Mouse (Mus musculus): ENCODE measurements around the gene Prss36. TPM values are rescaled to one million over a fixed set of nuclear protein-coding genes. Genes with fewer than 3 reads are reported as not detected.

Prss36 gene
- total RNA-seq, 1 experiment from 2014 or later = 1.2 TPM

- no peak for ATAC-seq (replicated peaks in 1 of 2; ENCODE audit: insufficient read depth in 1 of 2, low FRiP score in 2 of 2, low TSS enrichment in 1 of 2, low read depth in 1 of 2, poor library complexity in 2 of 2, severe bottlenecking in 2 of 2)
Measured at GRCm38 (mm10) chr7:127887781-127888180, 58.7 kb downstream of the Prss36 start.

GRCm38 (mm10) chr7:127887191-127887590, 59.3 kb downstream of the Prss36 start:
- ATAC-seq (replicated peaks in 1 of 2; ENCODE audit: insufficient read depth in 1 of 2, low FRiP score in 2 of 2, low TSS enrichment in 1 of 2, low read depth in 1 of 2, poor library complexity in 2 of 2, severe bottlenecking in 2 of 2) = no peak

- no peak for ATAC-seq (replicated peaks in 1 of 2; ENCODE audit: insufficient read depth in 1 of 2, low FRiP score in 2 of 2, low TSS enrichment in 1 of 2, low read depth in 1 of 2, poor library complexity in 2 of 2, severe bottlenecking in 2 of 2)
Measured at GRCm38 (mm10) chr7:127886551-127886950, 60.0 kb downstream of the Prss36 start.

- no peak for ATAC-seq (replicated peaks in 1 of 2; ENCODE audit: insufficient read depth in 1 of 2, low FRiP score in 2 of 2, low TSS enrichment in 1 of 2, low read depth in 1 of 2, poor library complexity in 2 of 2, severe bottlenecking in 2 of 2)
Measured at GRCm38 (mm10) chr7:127885951-127886350, 60.6 kb downstream of the Prss36 start.

Other genes with a start within 250 kb of the Prss36 start
- 60.5 and 72.0 TPM in 2 replicates for gene Bcl7c, start 237.8 kb downstream of the Prss36 start, total RNA-seq (2017)
- gene Ctf1, start 234.0 kb downstream of the Prss36 start, total RNA-seq (2017) = 1.3 and 7.7 TPM in 2 replicates
- not detected in 2 replicates for gene Ctf2, start 214.6 kb downstream of the Prss36 start, total RNA-seq (2017)
- gene Fbxl19, start 202.2 kb downstream of the Prss36 start, total RNA-seq (2017) = 15.1 and 18.5 TPM in 2 replicates
- 25.3 and 34.4 TPM in 2 replicates for gene Orai3, start 176.9 kb downstream of the Prss36 start, total RNA-seq (2017)
- 12.4 and 15.2 TPM in 2 replicates for gene Setd1a, start 170.1 kb downstream of the Prss36 start, total RNA-seq (2017)
- gene Gm49388, start 161.1 kb downstream of the Prss36 start, total RNA-seq (2017) = not detected in 2 replicates
- gene Hsd3b7, start 146.1 kb downstream of the Prss36 start, total RNA-seq (2017) = 30.2 and 35.6 TPM in 2 replicates
- gene Stx4a, start 122.4 kb downstream of the Prss36 start, total RNA-seq (2017) = 47.1 and 82.4 TPM in 2 replicates
- gene Stx1b, start 122.2 kb downstream of the Prss36 start, total RNA-seq (2017) = 0.40 and 1.6 TPM in 2 replicates
- 44.5 and 50.2 TPM in 2 replicates for gene Zfp646, start 70.5 kb downstream of the Prss36 start, total RNA-seq (2017)
- gene Zfp668, start 69.9 kb downstream of the Prss36 start, total RNA-seq (2017) = 5.4 and 7.0 TPM in 2 replicates
- 0.94 TPM in 1 of 2 replicates, not detected in the other for gene Prss53, start 55.8 kb downstream of the Prss36 start, total RNA-seq (2017)
- not detected in 2 replicates for gene Gm21974, start 51.3 kb downstream of the Prss36 start, total RNA-seq (2017)
- gene Vkorc1, start 51.1 kb downstream of the Prss36 start, total RNA-seq (2017) = 31.1 and 40.5 TPM in 2 replicates
- gene Bckdk, start 42.6 kb downstream of the Prss36 start, total RNA-seq (2017) = 37.4 and 44.7 TPM in 2 replicates
- gene Kat8, start 34.2 kb downstream of the Prss36 start, total RNA-seq (2017) = 42.5 and 48.2 TPM in 2 replicates
- not detected in 2 replicates for gene Prss8, start 16.6 kb downstream of the Prss36 start, total RNA-seq (2017)
- 98.3 and 114 TPM in 2 replicates for gene Fus, start 20.7 kb upstream of the Prss36 start, total RNA-seq (2017)
- 16.9 and 21.1 TPM in 2 replicates for gene Pycard, start 47.1 kb upstream of the Prss36 start, total RNA-seq (2017)
- gene Trim72, start 57.2 kb upstream of the Prss36 start, total RNA-seq (2017) = not detected in 2 replicates
- 29.7 and 53.4 TPM in 2 replicates for gene Itgam, start 115.9 kb upstream of the Prss36 start, total RNA-seq (2017)
- gene Gm49368, start 116.0 kb upstream of the Prss36 start, total RNA-seq (2017) = 0.56 TPM in 1 of 2 replicates, not detected in the other
- 1.3 and 2.4 TPM in 2 replicates for gene Itgax, start 182.8 kb upstream of the Prss36 start, total RNA-seq (2017)
- gene Itgad, start 207.7 kb upstream of the Prss36 start, total RNA-seq (2017) = 0.63 and 0.69 TPM in 2 replicates